Mouse (Mus musculus) right cerebral cortex, postnatal 10 days (tissue): ENCODE data around the gene Spred3.
"Not testable (repeated sequence)": the region's sequence is repeated elsewhere in the genome, so short reads cannot be mapped to it uniquely, and the experiment has no call there.

Experiments used
- DNase-seq, 2 experiments: peaks; one replicate each; pipeline ENCODE4 v3.0.0; 2021; ENCODE audit warnings: low spot score in 2 of 2

Gene Spred3

DNA sequence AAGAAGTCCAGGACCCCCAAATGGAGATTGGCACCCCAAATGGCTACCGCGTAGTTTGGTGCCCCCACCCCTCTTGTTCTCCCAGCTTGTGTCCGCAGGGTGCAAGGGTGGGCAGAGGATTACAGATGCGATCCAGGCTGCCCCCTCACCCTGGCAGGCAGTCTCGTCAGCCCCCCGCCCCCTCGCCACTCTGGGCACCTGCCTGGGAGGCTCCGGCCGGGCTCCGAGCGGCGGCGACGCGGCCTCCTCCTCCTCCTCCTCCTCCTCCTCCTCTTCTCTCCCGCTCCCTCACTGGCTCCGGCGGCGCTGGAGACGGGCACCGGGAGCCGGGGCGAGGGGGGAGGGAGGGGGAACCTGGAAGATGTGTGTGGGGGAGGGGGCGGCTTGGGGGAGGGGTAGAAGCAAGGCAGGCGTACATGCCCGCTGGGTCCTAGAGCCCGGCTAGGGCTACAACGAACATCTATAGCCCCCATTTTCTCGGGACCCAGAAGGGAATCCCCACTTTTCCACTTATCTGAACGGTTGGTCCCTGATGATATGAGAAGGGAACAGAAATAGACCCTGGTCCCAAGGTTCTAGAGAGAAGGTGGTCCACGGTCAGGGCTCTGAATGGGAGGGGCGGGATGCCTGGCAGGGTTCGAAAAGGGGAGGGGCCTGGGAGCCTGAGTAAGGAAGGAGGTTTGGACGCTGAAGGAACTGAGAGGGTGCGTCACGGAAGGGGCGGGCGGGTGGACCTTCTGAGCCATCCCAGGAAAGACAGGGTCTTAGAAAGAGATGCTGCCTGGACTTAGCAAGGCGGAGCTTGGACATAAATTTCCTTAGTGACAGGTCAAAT, 763 bp downstream of the Spred3 start:
- peak; percentile 92 for DNase-seq

DNA sequence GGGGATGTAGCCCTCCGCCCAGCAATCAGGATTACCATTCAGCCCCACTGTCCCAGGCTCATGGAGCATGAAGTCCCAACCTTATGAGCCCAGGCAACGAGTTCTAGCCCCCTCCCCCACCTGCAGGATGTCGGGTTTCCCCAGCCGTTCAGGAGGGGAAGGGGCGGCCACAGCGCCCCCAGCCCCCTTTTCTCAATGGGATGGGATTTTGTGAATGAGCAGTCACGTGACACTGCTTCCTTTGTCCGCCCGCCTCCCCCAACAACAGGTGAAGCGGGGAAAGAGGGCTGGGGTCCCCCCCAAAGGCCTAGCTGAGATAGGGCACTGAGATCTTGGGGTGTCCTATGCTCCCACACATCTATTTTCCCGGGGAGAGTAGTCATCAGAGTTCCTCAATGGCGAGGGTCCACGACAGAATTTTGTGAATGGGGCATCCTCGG, 1.4 kb downstream of the Spred3 start:
- DNase-seq: peak; percentile 70 to 73

DNA sequence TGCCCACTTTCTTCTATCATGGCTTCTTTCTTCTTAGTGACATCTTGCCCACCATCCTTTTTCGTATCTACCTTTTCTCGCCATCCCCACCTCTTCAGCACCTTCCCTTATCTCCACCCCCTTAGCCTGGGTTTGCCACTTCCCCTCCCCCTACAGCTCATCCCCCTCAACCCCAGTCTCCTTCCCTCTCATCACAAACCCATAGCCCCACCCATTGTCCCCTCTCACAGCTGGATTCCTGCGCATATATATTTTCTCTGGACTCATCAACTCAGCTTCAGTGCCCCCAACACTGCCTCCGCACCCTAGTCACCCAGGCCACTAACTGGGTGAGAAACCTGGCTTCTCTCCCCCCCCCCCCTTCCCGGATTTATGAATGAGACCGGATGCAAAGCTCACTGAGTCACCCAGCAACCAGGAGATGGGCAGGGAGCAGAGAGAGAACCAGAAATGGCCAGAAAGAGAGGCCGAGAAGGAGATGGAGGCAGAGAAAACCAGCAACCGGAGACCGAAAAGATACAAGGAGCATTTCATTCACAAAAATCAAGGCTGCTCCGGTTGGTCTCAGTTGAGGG, 2.0 kb downstream of the Spred3 start:
- peak in 1 of 2 experiments; percentile 45 for DNase-seq

DNA sequence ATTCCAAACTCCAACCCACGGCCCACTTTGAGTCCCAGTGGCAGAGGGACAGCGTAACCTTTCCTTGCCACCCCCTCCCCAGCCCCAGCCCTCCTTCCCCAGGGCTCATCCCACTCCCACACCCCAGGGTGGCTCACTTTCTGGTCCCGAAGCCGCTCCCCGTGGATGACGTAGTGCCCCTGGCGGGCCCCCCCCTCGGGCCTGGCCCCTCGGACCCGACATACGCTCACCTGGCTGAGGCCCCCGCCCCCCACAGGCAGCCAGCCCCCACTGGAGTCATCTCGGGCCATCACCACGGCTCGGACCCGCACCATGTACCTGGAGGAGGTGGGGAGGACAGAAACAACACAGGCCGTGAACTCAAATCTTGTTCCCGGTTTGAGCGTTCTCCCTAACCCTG, 2.6 kb downstream of the Spred3 start:
- peak in 1 of 2 experiments; percentile 49 for DNase-seq

DNA sequence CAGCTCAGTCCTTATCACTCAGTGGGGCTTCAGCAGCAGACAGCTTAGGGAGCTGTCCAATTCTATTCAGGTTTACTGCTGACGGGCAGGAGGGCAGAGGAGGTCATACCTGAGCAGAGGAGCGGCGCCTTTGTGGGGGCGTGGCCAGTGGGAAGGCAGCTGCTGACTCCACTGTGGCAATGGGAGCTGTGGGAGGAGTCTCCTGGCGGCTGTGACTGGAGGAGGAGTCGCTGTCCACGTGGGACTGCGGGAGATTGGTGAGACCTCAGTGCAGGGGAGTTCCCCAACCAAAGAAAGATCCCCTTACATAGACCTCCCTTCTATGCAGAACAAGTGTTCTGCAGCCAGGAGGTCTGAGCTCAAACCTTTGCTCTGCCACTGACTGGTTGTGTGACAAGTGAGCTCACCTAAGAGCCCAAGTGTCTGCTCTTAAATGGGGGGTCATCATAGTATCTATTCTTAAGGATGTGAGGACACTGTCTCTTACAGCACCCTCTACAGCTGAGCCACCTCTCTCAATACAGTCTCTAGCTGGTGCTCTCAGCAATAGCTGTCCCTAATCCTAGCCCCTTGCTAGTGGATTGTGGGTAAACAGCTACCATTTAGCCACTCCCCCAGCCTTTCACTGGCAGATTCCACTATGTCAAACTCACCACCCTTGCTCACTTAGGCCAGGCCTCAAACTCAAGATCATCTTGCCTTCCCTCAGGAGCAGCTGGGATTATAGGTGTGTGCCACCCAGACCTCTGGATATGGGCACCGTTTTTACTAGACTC, 7.3 kb downstream of the Spred3 start:
- peak in 1 of 2 experiments; percentile 34 for DNase-seq

DNA sequence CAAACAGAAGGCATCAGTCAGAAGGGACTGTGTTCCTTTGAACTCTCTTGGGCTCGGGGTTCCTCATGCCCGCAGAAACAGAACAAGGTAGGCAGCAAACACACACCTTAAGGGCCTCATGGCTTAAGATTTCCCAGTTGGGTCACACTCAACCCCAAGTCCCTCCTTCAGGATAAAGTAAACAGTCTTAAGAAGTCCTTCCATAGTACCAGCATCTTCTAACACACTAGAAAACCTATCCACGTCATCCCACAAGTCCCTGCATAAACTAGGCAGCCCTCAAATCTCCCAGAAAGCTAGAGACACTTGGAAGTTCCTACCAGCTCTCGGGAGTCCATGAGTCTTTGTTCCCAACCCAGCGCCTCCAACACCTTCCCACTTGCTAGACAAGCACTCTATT, 7.9 kb downstream of the Spred3 start:
- no peak for DNase-seq

DNA sequence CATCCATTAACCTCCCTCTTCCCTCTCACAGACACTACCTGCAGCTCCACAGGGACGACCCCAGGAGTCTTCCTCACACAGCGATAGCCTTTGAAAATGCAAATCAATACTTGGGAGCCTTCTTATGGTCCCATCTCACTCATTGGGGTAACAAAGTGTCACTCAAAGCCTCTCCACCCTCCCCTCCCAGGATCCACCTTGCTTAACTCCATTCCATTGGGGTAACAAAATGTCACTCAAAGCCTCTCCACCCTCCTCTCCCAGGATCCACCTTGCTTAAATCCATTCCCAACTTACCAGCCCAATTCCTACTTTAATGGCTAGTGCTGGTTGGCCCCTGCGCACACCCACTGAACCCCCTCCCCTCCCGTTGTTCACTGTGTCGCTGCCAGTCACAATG, 11.9 kb downstream of the Spred3 start:
- peak in 1 of 2 experiments; percentile 20 for DNase-seq

DNA sequence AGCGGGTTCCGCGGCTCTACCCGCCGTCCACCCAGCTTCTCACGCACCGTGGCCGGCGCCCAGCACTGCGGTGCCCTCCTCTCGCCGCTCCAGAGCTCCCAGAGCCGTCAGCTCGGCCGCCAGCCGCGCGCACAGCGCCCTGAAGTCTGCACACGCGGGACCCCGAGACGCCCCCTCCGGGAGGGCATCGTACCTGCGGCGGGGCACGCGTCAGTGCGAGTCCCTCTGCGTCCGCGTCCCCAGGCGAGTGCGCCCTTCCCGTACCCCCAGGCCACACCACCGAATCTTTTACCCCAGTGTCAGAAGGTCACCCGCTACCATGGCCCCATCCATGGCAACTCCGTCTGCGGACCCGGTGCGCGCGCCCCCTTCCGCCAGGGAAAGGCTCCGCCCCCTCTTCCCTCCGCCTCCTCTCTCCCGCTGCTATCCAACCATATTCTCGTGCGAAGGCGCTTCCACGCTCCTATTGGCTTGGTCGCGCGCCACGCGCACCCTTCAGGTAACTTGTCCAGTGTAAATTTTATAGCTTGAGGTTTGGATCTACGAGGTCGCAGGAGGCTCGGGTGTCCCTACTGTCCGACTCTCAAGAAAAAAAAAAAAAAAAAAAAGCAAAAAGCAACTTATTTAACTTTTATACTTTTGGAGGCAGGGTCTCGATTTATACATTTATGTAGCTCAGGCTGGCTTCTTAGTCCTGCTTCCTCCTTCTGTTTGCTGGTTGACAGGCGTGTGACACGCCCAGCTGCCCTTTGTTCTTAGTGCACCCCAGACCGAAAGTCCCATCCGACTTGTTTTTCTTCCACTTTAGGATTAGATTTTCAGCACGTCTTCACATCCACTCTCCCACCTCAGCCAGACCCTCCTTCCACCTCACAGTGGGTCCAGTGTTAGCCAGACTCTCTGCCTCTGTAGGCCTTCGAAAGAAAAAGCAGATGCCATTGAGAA, 14.1 kb downstream of the Spred3 start, which contains the start of gene Fam98c:
Fam98c (minus strand) TSS at position 397 of the 945 bp plus-strand sequence.
- DNase-seq: peak; percentile 90 to 91

DNA sequence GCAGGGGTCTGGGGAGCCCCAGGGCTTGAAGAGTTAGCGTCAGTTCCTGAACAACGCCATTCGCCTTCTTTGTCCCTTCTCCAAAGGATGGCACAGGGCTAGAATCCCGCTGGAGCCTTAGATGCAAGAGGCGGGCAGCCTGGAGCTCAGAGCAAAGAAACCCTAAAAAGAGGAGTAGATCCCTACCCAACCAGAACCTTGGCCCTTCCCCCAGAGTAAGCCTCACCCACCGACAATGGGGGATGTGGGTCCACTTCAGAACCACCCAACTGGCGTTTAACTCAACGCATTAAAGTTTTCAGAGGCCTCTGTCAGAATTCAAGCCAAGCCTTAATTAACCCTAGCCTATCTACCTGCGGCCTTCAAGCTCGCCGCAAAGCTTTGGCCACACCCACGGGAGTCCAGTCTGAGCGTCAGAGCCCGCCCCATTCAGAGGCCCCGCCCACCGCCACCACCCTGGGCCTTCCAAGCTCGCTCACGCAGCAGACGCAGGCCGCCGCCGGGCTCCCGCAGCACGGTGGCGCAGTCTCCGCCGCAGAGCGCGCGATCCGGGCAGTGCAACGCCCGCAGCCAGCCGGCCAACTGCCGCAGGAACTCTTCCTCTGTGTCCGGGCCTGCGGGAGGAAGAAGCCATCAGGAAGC, 14.9 kb downstream of the Spred3 start:
- peak; percentile 92 to 93 for DNase-seq

DNA sequence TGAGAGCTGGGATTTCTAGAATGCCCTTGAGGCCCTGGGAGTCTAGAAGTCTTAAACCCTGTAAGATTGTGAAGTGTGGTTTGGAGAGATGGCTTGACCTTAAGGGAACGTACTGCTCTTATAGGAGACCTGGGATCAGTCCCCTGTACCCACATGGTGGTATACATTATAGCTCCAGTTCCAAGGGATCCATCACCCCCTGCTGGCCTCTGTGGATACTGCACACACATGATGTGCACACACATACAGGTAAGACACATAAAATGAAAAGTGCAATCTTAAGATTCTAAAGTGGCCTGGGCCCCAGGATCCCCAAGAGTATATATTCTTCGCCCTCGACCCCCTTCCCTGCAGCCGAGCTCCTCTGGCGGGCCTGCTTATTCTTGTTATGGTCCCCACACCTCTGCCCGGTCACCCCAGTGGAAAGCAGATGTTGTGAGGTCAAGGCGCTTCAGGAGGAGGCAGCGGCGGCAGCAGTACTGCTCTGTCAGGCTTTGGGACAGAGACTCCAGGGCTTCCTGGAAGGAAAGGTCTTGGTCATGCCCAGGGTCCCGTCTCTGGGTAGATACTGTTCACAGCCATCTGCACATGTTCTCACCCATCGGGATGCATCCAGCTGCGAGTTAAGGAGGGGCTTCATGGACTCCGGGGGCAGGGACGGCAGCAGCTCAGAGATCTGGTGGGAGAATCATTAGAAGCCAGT, 16.0 kb downstream of the Spred3 start:
- DNase-seq: no peak

DNA sequence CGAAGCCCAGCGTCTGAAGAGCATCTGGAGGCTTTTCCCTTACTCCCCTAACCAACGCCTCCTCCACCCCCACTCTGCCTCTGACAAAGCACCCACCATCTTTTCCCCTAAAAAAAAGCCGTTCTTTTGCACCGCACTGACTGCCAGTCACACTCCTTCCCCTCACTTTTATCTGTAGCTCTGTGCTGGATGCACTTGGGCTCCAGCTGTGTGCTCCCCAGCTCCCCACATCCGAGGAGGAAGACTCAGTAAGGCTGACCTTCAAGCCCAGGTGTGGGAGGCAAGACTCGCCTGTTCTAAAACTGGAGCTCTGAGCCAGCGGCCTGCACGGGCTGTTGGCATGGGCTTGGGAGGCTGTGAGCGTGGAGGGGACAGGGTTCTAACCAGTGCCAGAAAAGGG, 18.7 kb downstream of the Spred3 start:
- no peak for DNase-seq

DNA sequence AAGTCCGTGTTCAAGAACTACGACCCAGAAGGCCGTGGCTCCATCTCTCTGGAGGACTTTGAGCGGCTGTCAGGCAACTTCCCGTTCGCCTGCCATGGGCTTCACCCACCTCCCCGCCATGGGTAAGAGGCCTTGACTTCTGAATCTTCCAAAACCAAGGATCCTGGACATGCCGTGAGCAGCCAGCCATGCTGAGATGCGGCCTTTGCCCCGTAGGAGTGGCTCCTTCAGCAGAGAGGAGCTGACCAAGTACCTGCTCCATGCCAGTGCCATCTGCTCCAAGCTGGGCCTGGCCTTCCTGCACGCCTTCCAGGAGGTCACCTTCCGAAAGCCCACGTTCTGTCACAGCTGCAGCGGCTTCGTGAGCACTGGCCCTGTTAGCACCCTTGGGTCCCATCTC, 21.4 kb downstream of the Spred3 start:
- DNase-seq: no peak

DNA sequence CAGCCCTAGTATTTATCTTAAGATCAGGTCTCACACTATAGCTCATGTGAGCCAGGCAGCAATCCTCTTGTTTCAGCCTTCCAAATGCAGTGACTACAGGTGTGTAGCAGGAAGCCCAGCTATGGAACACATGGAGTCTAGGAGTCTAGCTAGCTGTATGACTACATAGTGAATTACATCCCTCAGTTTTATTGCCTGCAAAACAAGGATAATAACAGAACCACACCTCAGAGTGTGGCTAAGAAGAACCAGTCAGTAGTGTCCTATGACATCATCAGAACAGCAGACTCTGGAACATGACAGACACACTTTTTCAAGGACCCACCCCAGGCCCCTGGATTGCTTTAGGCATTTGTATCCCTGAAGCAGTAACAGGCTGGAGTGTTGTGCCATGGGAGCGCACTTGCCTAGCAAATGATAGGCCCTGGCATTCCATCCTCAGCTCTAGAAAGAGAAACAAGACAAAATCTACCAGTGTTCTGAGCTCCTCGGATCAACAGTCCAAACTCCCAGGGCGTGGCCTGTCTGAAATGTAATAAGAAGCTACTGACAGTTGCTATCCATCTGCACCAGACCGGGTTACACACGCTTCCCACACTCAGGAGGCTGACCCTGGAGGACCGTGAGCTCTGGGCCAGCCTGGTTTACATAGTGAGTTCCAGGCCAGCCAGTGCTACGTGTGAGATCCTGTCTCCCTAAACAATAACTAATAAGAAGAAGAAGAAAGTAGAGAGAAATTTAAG, 23.4 kb downstream of the Spred3 start:
- no peak for DNase-seq

DNA sequence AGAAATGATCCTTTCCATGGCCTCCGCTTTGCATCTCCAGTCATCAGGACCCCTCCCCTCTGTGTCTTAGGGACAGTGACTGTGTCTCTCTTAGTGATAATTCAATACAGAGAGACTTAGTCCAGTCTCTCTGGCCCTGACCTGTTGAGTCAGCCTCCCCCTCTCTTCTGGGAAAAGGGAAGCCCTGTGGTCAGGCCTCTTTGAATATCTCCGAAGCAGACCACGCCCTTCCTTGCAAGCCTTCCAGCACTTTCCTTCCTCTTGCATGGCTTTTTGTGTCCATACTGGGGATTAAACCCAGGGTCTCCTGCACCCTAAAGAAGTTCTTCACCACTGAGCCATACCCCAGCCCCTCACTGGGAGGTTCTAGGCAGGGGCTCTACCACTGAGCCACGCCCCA, 26.2 kb downstream of the Spred3 start:
- DNase-seq: no peak

DNA sequence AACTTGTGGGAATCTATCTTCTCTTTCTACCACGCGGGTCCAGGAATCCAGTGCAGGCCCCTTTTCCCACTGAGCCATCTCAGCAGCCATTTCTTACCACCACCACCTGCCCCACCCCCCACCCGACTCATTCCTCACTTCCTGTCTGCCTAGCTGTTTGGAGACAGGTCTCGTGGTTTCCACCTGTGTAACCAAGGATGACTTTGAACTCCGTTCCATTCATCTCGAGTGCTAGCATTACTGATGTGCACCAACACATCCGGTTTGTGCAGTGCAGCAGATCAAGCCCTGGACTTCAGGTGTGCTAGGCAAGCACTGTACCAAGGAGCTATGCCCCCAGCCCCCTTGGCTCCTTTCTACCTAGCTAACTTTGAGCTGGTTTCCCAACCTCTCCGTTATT, 28.8 kb downstream of the Spred3 start:
- no peak for DNase-seq

DNA sequence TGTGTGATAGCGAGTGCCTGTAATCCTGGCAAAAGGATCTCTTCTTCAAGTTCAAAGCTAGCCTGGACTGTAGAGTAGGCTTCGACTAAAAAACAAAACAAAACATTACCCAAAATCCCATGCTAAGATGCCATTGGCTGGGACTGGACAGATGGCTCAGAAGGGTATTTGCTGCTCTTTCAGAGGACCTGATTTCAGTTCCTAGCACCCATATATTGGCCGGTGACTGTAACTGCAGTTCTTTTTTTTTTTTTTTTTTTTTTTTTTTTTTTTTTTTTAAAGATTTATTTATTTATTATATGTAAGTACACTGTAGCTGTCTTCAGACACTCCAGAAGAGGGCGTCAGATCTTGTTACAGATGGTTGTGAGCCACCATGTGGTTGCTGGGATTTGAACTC, 31.0 kb downstream of the Spred3 start:
- not testable (repeated sequence) for DNase-seq

DNA sequence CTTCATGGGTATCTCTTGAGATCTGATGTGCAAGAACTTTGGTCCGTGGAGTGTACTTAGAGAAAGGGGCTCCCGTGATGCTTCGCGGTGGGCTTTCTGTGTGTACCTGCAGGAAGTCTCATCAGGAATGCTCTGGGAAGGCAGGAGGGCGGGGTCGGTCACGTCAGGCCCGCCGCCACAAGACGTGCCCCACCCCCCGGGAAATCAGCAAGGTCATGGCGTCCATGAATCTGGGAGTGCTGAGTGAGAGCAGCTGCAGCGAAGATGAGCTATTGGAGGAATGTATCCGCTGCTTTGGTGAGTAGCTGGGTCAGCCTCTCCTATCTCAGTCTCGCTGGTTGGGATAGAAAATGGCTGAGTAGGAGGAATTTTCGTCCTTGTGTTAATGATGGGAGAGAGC, 32.8 kb downstream of the Spred3 start:
- no peak for DNase-seq

DNA sequence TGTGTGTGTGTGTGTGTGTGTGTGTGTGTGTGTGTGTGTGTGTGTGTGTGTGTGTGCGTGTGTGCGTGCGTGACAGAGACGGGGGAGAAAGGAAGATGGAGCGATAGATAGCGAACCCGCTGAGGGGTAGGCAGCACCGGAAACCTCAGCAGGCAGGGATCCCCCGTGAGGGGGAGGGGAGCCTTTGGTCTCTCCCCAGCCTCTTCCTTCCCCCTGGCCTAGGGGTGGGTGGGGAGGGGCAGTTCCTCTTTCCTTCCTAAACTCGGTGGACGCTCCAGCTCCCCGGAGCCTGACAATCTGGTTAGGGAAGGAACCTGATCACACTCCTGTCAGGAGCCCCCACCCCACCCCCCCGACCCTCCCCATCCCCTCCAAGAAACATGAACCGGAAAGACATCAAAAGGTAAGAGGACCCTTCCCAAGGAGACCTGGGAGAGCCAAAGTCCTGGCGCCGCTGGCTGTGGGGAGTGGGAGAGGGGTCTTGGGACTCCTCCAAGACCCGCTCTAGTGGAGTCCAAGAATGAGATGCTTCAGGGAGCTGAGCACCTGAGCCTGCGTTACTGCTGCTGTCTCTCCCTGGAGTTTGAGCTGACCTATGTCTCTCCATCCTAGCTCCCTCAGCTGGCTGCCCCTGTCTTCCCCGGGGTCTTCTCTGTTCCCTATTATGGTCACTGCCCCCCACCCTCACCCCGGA, 35.4 kb downstream of the Spred3 start, which contains the start of gene Rasgrp4:
Rasgrp4 (plus strand) TSS at position 159 of the 694 bp plus-strand sequence.
- DNase-seq: peak; percentile 50 to 58

DNA sequence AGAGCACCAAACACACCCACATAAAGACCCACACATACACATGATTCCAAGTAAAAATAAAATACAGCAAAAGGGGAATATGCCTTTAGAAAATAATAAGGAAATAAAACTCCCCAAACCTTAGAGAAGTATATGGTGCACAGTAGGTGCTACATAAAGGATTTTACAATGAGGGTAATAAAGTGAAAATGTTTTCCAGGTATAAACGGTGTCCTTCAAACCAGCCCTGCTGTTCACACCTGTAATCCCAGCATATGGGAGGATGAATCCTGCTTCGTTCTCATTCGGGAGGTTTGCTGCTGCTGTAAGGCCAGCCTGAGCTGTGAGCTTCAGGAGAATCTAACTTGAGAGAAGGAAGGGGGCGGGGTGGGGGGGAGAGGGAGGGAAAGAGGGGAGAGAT, 36.0 kb downstream of the Spred3 start:
- DNase-seq: no peak
